Mouse (Mus musculus) embryonic fibroblast, embryonic 13.5 days (primary cell): ENCODE results near the gene Dnal4. TPM values are rescaled to one million over a fixed set of nuclear protein-coding genes. Genes with fewer than 3 reads are reported as not detected.
"Not testable (repeated sequence)": the region's sequence is repeated elsewhere in the genome, so short reads cannot be mapped to it uniquely, and the experiment has no call there.

Experiments
- H3K27ac ChIP-seq: 2 replicates; pipeline ENCODE4 v1.5.1; 2012; ENCODE audit warnings: low read length, control low read depth, inconsistent platforms; ENCODE audit not compliant: insufficient read depth
- H3K4me1 ChIP-seq: 2 replicates; pipeline ENCODE4 v1.6.1; 2011; ENCODE audit warnings: low read length; ENCODE audit not compliant: control insufficient read depth, insufficient read depth
- H3K4me3 ChIP-seq: 2 replicates; pipeline ENCODE4 v1.5.1; 2011; ENCODE audit warnings: mild to moderate bottlenecking, control low read depth, low read length; ENCODE audit not compliant: insufficient read depth
- CTCF ChIP-seq: IDR thresholded peaks from 2 replicates; pipeline ENCODE4 v1.5.1; 2011; ENCODE audit warnings: mild to moderate bottlenecking, control low read depth, low read length, moderate library complexity, borderline replicate concordance; ENCODE audit not compliant: insufficient read depth
- POLR2A ChIP-seq: IDR thresholded peaks from 2 replicates; pipeline ENCODE4 v1.6.1; 2011; ENCODE audit warnings: low read depth, mild to moderate bottlenecking, control low read depth, low read length, moderate library complexity
- polyA plus RNA-seq: library from polyadenylated mRNA; stranded (reverse); fragments of >200 nt; gene quantifications from 2 replicates; pipeline ENCODE4 v1.2.4, GENCODE M21; 2011; ENCODE audit warnings: low read depth; ENCODE audit not compliant: missing spikeins, insufficient read length

The Dnal4 gene
- polyA plus RNA-seq, result 20.9 and 25.2 TPM in 2 replicates

DNA sequence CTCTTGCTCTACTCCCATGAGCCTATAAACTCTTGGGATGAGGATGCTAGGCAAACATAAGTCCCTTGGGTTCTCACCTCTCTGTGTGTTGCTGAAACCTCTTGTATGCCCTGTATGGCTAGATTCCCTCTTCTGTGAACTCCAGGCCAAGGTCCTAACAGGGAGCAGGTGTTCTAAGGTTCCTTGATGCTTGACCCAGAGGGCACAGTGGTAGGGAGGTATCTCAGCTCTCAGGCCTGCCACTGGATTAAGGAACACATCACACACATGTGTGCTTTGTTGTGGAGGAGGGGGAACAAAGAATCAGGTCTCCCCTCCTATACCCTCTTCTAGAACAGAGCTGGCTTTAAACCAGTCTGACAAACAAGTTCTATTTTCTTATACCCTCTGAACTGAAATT is at the start of gene Dnal4:
Gene Dnal4, minus strand, starts transcription at position 101 of the 400 bp plus-strand sequence.
- Histone ChIP-seq H3K4me3 (no peak within 1 kb of the TSS), H3K27ac (no peak within 1 kb of the TSS), H3K4me1 (0 out of 2 replicates have a peak, but pooled peaks cover 3% of the 10 kb centered on the region)
- TF ChIP-seq POLR2A (no peak), CTCF (no peak)

DNA sequence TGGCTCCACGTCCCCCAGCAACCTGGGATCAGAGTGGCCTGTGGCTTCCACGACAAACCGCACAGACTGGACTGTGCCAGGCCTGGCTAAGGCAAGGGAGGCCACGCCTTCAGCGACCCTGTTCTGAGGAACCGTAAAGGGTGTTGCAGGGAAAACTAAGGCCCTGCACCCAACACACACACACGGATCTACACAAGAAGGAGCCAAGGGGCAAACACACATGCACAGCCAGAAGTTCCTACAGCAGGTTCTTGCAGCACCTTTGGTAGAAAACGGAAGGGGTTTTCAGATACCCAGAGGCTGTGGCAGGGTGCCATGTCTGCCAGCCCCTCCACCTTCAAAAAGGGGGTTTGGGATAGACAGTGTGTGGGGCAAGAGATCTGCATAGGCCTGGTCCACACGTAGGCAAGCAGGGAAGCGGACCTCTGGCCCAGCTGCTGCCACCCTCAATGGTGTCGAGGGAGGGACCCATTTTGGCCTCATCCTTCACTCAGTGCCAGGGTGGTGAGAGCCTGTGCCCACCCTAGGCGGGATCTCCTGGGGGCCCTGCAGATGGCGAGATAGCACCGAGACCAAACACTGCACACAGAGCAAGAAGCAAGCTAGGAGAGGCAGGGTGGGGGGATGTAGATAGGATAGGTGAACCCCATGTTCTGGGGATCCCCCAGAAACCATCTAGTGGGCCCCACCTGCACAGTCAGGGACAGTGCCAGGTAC is 49.6 kb upstream of the Dnal4 start:
- Histone ChIP-seq H3K27ac (no peak overlapping the region), H3K4me1 (no peaks in the 10 kb centered on the region), H3K4me3 (no peak overlapping the region)
- TF ChIP-seq POLR2A (0 out of 2 replicates have a peak, but pooled peaks have one; percentile 24), CTCF (no peak)

DNA sequence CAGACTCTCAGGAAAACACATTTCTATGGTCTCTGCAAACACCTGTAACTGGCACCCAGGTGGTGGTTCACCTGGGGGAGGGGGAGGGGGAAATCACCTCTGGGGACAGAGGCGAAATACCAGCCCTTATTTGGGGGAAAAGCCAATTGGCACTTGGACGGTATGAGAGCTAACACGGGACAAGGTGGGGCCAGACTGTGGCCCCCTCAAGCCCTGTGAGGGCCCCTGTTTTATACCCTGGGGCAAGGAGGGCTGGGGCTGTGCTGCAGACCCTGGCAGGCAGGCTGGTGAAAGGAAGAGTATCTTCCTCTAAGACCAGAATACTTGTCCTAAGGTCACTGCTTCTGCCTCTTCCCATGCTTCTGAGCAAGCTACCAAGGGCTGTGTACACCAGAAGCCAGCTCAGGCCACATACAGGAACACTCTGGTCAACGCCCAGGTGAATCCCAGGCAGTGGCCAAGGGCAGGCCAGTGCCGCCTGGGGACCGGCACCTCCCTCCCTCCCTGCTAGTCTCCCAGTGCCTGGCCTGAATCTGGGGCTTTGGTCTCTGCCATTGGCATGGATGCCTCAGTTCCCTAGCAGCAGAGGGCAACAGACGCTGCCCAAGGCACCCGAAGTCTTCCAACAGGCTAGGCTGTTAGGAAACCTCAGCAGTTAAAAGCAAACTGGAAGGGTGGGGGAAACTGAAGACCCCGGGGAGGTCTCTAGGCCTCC is 48.7 kb upstream of the Dnal4 start:
- TF ChIP-seq POLR2A, result no peak
- TF ChIP-seq CTCF, result no peak
- Histone ChIP-seq H3K4me3 (no peak overlapping the region), H3K27ac (no peak overlapping the region), H3K4me1 (no peaks in the 10 kb centered on the region)

DNA sequence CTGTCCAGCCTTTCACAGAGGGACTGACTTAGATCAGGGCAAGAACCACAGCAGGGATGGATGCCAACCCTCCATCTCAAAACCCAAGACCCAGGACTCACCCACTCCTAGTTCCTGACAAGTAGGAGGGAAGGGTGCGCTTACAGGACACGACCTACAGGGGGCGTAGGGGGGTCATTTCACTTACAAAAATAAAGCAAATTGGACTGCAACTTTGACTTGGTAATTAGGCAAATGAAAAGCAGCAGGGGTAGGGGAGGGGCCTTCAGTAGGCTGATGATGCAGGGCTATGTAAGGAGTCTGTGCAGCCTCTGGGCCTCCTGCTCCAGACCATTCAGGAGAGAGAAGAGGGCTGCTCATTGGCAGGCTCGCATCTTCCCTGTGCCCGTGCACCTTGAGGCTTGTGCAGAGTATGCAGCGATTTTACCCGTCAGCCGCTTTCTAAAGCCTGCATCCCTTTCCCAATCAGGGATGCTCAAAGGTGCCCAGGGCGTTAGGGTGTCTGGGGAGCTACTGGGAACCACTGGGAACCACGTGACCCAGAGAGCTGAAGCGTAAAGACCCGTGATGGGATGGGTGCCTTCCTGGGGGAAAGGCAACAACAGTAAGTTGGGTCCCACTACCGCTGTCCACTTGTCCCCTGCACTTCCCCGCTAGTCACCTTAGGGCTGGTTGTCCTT is 47.6 kb upstream of the Dnal4 start:
- no peak overlapping the region for H3K4me3 ChIP-seq
- H3K27ac ChIP-seq, result no peak overlapping the region
- no peak for TF ChIP-seq CTCF
- no peaks in the 10 kb centered on the region for H3K4me1 ChIP-seq

DNA sequence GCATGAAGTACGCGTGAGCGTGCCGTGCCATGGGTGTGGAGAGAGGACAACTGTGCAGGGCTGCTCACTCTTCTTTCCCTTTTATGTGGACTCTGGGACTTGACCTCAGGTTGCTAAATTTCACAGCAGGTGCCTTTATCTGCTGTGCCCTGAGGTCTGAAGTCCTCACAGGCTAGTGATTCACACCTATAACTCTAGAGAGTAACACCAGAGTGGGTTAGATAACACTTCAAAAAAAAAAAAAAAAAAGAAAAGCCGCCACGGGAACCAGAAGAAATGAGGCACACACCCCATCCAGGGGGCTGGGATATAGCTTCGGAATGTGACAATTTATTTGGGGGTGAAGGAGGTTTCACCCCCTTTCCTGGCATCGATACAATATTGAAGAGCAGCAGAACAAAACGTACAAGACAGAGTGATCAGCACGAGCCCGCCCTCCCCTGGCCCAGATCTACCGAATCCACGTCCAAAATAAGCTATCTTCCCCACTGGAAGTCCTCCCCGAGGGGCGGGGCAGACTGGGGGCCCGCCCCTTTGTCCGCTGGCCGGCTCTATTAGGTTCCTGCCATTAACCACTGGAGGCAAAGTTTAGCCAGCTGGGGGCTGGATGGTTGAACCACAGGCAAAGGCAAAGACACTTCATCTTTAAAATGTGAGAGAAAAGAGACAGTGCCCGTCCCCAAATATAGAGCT is 46.1 kb upstream of the Dnal4 start:
- no peaks in the 10 kb centered on the region for H3K4me1 ChIP-seq
- no peak overlapping the region for H3K4me3 ChIP-seq
- TF ChIP-seq POLR2A (no peak), CTCF (no peak)
- H3K27ac ChIP-seq, result no peak overlapping the region

DNA sequence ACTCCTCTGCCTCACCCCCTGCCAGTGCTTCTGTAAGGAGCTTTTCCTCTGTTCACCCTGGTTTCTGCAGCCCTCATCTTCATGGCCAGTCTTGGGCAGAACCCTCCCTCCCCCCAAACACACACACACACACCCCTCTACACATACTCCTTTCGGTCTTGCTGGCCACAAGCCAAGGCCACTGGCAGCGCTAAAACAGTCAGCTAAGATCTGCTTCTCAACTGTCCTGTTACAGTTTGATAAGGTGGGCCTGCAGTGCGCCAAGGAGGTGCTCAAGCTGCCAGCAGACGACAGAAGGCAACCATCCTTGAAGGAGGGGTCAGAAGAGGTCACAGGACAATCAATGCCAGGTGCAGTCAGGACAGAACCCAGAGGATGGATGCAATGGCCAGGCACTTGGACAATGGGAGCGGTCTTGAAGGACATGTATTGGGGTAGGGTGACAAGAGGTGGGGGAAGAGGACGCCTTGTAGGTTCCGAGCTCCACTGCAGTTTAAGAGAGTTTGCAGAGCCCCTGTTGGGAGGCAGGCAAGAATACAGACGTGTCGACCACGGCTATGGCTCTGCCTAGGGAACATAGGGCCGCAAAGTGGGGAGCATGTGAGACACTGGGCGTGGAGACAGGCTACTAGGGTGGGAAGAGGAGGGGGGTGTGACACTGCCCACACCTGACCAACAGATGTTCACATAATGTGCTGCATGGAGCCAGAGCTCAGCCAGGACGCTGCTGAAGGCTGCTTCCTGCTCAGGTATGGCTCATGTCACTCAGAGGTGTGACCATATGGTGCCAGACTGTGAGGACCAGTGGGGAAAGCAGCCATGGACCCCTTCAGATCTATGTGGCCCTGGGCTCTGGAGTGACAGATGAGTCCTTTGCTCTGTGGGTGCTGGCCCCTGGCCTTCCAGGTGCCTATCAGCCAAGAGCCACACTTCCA is 44.9 kb upstream of the Dnal4 start:
- TF ChIP-seq CTCF, result no peak
- 0 out of 2 replicates have a peak, but pooled peaks have one; percentile 24 for TF ChIP-seq POLR2A
- no peak overlapping the region for H3K27ac ChIP-seq
- H3K4me3 ChIP-seq, result no peak overlapping the region
- no peaks in the 10 kb centered on the region for H3K4me1 ChIP-seq

DNA sequence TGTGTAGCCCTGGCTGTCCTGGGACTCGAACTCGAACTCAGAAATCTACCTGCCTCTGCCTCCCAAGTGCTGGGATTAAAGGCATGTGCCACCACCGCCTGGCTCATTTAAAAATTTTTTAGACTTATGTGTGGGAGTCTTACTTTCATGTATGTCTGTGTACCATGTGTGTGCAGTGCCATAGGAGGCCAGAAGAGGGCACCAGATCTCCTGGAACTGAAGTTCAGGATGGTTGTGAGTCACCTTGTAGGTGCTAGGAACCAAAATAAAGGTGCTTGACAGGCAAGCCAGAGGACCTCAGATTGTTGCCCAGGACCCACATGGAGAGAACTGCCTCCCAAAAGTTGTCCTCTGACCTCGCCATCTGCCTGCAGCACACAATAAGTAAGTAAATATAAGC is 40.7 kb upstream of the Dnal4 start:
- Histone ChIP-seq H3K4me1 (peaks cover 6% of the 10 kb centered on the region; the same call in 1 of the 2 replicates), H3K4me3 (no peak overlapping the region), H3K27ac (no peak overlapping the region)
- no peak for TF ChIP-seq CTCF
- no peak for TF ChIP-seq POLR2A

DNA sequence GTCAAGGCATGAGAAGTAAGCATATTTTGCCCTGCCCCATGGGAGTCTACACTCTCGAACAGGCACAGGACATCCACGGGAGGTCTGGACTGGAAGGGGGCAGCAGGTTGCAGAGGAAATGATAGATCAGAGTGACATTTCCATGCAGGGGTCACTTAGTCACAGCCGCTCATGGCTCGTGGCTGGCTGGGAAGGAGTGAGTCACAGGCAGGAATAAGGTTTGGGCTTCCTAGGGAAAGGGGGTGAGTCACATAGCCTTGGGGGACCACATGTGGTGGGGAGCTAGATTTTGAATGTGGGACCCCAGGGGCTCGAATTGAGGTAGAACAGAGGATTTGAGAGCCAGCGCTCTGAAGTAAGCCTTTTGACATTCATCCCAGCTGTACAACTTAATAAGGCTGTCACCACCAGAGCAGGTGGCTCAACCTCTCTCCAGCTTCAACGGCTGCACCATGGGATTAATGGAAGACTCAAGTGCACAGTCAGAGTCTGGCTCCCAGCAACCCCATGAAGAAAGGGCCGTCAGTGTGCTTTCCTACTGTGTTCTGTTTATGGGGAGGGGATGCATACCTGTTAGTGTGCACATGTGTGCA is 36.1 kb upstream of the Dnal4 start:
- Histone ChIP-seq H3K4me3 (no peak overlapping the region), H3K4me1 (peaks cover 7% of the 10 kb centered on the region; the same call in 1 of the 2 replicates), H3K27ac (no peak overlapping the region)
- TF ChIP-seq POLR2A, result no peak
- TF ChIP-seq CTCF, result no peak

DNA sequence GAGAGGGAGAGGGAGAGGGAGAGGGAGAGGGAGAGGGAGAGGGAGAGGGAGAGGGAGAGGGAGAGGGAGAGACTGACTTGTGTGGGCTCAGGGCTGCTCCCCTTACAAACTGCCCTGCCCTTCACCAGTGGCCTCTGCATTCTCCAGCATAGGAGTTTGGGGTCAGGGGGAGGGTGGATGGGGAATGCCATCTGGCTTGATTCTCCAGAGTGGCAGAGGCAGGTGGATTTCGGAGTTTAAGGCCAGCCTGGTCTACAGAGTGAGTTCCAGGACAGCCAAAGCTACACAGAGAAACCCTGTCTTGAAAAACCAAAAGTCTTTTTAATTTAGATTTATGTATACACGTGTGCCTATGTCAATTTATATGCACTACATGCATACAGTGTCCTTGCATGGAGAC is 35.2 kb upstream of the Dnal4 start:
- not testable (repeated sequence) for H3K4me3 ChIP-seq, H3K4me1 ChIP-seq, H3K27ac ChIP-seq
